Mouse (Mus musculus): ENCODE measurements around the gene Gabrr2.
"Not testable (repeated sequence)": the region's sequence is repeated elsewhere in the genome, so short reads cannot be mapped to it uniquely, and the experiment has no call there.

Gabrr2 gene

GRCm38 (mm10) chr4:33070326-33070725, 7.5 kb downstream of the Gabrr2 start:
- DNase-seq (ENCODE audit: low read depth, low spot score): no peak

GRCm38 (mm10) chr4:33071337-33071736, 8.5 kb downstream of the Gabrr2 start:
- DNase-seq (ENCODE audit: low read depth, low spot score): no peak

- DNase-seq (ENCODE audit: low read depth, low spot score): no peak
Measured at GRCm38 (mm10) chr4:33072526-33073161, 9.8 kb downstream of the Gabrr2 start.

GRCm38 (mm10) chr4:33074406-33074805, 11.6 kb downstream of the Gabrr2 start:
- DNase-seq (ENCODE audit: low read depth, low spot score): no peak

GRCm38 (mm10) chr4:33074851-33075250, 12.1 kb downstream of the Gabrr2 start:
- peak; percentile 41 for DNase-seq (ENCODE audit: low read depth, low spot score)

- DNase-seq (ENCODE audit: low read depth, low spot score): no peak
Measured at GRCm38 (mm10) chr4:33075776-33076524, 13.2 kb downstream of the Gabrr2 start.

GRCm38 (mm10) chr4:33077161-33077560, 14.4 kb downstream of the Gabrr2 start:
- DNase-seq (ENCODE audit: low read depth, low spot score): no peak

GRCm38 (mm10) chr4:33077724-33078123, 14.9 kb downstream of the Gabrr2 start:
- DNase-seq (ENCODE audit: low read depth, low spot score): no peak

- DNase-seq (ENCODE audit: low read depth, low spot score): no peak
Measured at GRCm38 (mm10) chr4:33078492-33078891, 15.7 kb downstream of the Gabrr2 start.

GRCm38 (mm10) chr4:33099118-33099694, 36.4 kb downstream of the Gabrr2 start:
- DNase-seq (ENCODE audit: low read depth, low spot score): no peak

- no peak for DNase-seq (ENCODE audit: low read depth, low spot score)
Measured at GRCm38 (mm10) chr4:33109720-33110458, 47.1 kb downstream of the Gabrr2 start.

GRCm38 (mm10) chr4:33110845-33111244, 48.0 kb downstream of the Gabrr2 start:
- no peak for DNase-seq (ENCODE audit: low read depth, low spot score)

- no peak for DNase-seq (ENCODE audit: low read depth, low spot score)
Measured at GRCm38 (mm10) chr4:33111358-33111757, 48.6 kb downstream of the Gabrr2 start.

- not testable (repeated sequence) for DNase-seq (ENCODE audit: low read depth, low spot score)
Measured at GRCm38 (mm10) chr4:33112866-33113265, 50.1 kb downstream of the Gabrr2 start.

GRCm38 (mm10) chr4:33119118-33119517, 56.3 kb downstream of the Gabrr2 start:
- DNase-seq (ENCODE audit: low read depth, low spot score): peak; percentile 61

- DNase-seq (ENCODE audit: low read depth, low spot score): peak; percentile 10
Measured at GRCm38 (mm10) chr4:33124493-33124892, 61.7 kb downstream of the Gabrr2 start.

- DNase-seq (ENCODE audit: low read depth, low spot score): peak; percentile 33
Measured at GRCm38 (mm10) chr4:33125409-33126084, 62.7 kb downstream of the Gabrr2 start.

GRCm38 (mm10) chr4:33132221-33132620, 69.4 kb downstream of the Gabrr2 start, which contains the start of gene Gabrr1:
TSS of gene Gabrr1 (plus strand) at chr4:33132521.
- no peak for DNase-seq (ENCODE audit: low read depth, low spot score)
